Mouse (Mus musculus) left cerebral cortex, adult 9 months (tissue): ENCODE measurements around the gene Klhdc7a.
A peak's percentile ranks its signal among the peaks of the same experiment; 100 is the strongest.

Source experiments
- DNase-seq, 2 experiments: peaks; one replicate each; pipeline ENCODE4 v3.0.0; 2022; ENCODE audit warnings: low spot score in 2 of 2

The Klhdc7a gene

DNA sequence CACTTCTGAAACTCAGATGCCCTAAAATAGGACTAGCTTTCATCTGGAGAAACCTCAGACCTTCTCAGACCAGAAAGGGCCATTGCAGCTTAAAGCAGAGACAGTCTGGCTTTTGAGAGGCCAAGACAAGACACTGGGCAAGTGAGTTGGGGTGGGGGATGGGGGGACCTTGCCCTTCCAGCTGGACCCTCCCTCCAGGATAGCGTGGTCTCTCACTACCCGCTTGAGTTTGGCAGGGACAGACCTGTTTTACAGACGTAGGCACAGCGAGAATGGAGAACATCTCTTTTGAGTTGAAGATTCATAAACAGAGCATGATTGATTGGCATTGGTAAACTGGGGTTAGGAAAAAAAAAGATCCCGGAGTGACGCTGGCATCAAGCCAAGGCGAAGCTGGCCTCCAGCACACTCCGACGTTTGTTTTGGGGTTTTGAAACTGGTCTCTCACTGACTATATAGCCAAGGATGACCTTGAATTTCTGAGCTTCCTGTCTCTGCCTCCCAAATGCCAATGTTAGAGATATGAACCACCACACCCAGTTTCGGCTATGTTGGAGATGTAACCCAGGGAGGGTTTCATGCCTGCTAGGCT is 7.0 kb downstream of the Klhdc7a start:
- no peak for DNase-seq

DNA sequence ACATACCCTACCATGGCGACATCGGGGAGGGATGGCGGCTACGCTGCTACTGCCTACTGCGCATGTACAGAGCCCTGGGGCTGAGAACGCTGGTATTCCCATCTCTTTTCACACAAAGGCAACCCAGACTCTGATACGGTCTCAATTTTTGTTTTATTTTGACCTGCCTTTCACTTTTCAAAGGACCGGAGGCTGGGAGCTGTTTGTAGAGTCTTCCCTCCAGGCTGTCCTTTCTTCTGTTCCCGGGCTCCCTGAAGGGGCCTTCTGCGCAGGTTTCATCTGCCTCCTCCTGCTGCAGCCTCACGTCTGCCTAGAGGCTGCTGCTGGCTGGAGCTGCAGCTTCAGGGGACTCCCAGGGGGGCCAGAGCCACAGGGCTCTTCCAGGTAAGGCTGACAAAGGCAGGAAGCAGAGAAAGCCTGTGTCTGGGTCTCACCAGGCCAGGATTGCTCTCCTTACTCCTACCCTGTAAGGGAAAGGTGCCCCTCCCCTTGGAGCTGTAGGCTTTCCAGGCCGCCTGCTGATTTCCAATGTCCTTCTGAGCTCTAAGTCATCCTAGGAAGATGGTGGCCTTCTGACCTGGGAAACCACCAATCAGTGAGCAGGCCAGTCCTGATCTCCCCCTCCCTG is 7.6 kb downstream of the Klhdc7a start:
- DNase-seq, result no peak

DNA sequence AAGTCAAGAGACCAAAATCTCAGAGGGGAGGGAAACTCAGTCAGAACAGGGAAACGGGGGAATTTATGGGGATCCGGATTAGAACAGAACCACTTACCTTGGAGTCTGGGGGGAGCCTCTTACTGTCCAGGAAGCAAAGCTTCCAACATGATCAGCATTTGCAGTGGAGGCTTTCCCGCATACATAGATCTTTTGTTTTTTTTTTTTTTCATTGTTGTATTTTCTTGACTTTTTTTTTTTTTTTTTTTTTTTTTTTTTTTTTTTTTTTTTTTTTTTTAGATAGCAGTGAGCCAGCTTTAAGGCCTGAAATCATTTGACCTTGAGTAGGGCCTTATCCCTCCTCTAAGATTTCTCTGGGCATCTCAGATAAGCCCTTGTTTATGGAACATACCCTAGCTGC is 8.6 kb downstream of the Klhdc7a start:
- no peak for DNase-seq

DNA sequence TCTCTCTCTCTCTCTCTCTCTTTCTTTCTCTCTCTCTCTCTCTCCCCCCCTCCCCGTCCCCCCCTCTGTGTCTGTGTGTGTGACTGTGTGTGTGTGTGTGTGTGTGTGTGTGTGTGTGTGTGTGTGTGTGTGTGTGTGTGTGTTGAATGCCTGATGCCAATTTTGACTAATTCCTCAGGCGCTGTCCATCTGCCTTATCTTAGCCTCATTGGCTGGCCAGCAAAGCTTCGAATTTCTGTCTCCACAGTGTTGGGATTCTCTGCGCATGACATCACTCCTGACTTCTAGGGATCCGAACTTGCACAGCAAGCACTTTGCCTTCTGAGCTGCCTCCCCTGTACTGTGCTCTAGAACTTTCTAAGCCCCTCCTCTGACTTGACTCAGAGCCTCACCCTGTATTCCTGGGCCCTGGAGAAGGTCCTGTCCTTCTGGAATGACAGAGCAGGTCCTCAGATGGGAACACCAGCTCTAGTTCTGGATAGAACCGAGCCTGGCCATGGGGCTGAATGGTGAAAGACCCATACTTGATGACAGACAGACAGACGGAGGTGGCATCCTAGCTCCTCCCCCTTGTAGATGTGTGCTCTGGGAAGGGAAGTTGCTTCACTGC is 16.8 kb downstream of the Klhdc7a start:
- no peak for DNase-seq

DNA sequence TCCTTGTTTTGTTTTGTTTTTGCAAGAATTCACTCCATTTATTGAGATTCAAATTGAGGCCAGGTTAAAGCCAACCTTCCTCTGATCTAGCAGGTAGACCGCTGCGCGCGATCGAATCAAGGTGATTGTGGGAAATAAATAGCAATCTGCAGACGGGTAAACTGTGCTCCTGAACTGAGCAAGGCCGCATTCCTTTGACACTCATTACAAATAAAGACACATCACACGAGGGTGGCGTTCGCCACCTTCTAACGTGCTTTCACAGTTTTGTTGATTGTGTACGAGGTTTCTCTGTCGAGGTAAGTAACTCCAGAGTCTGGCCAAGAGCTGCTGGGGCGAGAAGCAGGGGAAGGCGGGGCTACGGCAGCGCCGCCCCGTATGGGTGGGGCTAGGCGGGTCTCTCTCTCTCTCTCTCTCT is 17.4 kb downstream of the Klhdc7a start:
- DNase-seq, result no peak

DNA sequence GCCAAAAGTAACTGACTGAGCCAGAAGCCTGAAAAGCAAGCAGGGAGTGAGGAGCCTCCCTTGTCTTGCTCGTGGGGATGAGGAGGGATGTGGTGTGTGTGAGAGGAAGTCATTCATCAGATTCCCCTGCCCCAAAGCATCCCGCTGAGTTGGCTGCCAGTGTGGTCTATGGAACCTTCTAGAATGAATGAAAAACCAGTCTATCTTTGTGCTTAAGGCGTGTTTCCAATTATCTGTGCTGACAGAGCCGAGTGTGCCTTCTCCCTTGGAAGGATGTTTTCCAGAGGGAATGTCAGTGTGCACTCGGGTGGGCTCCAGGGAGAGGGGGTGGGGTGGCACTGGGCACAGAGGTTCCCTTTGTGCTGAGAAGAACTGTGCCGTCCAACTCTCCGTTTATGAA is 19.2 kb downstream of the Klhdc7a start:
- no peak for DNase-seq

DNA sequence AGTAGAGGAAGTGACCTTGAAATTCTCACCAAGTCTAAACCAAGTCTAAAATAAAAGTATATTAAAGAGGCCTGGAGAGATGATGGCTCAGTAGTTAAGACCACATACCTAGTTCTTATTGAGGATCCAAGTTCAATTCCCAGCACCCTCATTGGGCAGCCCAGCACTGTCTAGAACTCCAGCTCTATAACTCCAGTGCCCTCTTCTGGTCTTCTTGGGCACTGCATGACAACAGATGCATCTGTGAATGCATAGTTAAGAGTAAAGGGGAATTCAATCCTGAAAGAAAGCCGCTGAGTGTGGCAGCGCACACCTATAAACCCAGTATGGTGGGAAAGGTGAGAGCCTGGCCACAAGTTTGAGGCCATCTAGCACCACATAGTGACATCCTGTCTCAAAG is 20.5 kb downstream of the Klhdc7a start:
- DNase-seq, result no peak

DNA sequence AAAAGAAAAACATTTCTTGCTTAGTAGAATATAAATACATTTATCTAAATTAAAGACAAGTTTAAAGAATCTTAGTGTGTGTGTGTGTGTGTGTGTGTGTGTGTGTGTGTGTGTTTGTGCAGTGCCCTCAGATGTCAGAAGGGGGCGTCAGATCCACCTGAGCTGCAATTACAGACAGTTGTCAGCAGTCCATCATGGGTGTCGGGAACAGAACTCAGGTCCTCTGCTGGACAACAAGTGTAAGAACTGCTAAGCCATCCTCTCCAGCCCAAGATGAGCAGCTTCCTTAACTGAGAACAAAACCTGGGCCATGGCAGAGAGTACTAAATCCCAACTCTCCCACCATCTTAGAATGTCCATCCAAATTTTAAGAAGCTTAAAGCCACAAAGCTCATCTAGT is 26.0 kb downstream of the Klhdc7a start:
- DNase-seq, result no peak

DNA sequence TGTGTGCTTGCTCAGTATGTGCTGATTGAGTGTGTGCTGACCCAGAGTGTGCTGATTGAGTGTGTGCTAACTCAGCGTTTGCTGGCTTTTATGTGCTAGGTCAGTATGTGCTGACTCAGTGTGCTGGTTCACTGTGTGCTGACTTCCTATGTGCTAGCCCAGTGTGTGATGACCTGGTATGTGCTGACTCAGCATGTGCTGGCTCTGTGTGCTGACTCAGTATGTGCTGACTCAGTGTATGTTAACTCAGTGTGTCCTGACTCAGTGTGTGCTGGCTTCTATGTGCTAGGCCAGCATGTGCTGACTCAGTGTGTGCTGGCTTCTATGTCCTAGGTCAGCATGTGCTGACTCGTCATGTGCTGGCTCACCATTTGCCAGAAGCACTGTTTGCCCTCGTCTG is 32.3 kb downstream of the Klhdc7a start:
- DNase-seq, result no peak

DNA sequence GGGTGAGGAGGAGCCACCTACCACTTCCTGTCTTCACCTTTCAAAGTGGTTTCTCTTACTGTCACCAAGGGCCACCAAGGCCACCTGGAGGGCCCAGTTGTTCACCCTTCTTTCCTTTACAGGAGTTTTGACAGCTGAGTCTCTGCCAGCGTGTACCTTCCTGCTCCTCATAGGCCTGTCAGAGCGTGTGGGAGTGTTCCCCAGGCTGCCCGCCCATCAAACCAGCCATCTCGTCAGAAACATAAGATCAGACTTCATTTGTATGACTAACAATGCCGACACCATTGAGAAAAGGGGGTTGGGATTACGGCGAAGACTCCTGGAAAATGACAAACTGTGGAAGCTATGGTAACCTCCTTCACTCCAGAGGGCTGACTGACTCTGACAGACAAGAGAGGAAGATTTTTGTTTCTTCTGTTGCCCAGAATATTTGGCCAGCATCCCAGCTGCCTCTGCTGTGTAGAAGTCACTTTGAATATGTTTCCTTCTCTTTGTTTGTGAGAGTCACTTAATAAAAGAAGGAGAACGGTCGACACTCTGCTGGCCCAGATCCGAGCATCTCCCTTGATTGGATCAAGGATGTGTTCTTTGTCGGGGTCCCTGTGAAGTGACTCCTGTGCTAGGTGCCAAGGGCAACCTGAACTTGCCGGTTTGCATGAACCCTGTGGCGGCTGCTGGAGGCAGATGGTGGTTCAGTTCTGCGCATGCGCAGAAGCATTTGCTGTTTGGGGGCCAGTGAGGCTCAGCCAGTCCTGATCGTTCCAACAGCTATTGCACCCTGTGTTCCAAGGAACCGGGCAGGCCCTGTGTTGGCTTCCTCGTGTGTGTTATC is 34.6 kb downstream of the Klhdc7a start:
- DNase-seq, result peak in 1 of 2 experiments; percentile 39

DNA sequence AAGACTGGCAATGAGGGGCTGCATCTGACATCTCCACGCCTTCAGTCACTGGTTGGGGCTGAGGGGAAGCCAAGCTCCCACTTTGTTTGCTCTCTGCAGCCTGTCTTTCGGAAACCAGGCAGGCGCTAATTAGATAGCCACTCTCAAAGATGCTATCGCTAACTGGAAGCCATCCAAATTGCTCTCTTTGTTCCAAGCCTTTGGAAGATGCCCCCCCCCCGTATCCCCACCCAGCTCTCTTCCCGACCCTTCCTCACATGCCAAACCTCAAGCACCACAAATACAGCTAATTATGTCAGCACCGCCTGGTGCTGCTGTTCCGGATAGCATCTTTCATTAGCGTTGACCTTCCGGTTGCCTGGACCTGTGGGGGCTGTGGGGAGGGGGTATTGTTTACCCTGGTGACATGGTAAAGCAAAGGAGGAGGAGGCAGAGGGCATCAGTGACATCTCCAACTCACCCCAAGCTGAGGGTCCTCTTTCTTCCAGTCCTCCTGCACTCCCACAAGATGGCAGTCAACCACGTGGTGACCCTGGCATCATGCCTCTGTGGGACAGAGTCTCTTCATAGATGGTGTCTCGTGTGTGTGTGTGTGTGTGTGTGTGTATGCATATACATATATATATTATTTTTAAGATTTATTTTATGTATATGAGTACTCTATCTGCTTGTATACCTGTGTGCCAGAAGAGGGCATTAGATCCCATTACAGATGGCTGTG is 35.9 kb downstream of the Klhdc7a start:
- DNase-seq, result no peak

DNA sequence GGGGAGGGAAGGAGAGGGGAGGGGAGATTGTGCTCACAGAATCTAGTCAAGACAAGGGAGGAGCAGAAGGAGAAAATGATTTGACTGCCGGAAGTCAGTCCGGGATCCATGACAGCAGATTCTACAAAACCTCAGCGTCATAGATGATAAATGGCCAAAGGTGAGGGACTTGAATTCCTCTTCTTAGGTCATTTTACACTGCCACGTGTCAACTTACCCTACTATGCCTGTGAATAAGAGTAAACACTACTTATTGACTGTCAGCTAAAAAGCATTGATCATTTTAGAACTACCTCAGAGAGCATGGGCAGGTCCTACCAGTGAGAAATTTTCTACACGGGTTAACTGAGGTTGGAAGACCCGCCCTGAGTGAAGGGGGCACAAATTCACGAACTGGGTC is 36.9 kb downstream of the Klhdc7a start:
- DNase-seq, result no peak

DNA sequence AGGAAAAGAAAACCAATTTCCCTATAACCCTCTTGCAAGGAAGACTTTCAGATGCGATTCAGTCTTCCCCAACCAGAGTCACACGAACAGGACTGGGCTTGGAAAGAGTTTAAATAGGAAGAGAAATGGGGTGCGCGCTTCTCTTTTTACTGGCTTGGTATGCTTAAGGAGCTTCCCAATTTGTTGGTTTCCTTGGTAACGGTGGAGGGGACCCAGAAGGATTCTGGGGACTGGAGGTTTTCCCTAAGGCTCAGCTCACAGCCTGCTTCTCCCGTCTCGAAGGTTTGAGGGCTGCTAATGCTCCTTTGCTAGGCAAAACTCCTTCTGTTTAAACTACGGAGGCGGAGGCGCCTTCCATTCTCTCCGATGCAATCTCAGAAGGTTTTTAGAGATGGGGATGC is 41.7 kb downstream of the Klhdc7a start:
- DNase-seq, result peak; percentile 54 to 76

DNA sequence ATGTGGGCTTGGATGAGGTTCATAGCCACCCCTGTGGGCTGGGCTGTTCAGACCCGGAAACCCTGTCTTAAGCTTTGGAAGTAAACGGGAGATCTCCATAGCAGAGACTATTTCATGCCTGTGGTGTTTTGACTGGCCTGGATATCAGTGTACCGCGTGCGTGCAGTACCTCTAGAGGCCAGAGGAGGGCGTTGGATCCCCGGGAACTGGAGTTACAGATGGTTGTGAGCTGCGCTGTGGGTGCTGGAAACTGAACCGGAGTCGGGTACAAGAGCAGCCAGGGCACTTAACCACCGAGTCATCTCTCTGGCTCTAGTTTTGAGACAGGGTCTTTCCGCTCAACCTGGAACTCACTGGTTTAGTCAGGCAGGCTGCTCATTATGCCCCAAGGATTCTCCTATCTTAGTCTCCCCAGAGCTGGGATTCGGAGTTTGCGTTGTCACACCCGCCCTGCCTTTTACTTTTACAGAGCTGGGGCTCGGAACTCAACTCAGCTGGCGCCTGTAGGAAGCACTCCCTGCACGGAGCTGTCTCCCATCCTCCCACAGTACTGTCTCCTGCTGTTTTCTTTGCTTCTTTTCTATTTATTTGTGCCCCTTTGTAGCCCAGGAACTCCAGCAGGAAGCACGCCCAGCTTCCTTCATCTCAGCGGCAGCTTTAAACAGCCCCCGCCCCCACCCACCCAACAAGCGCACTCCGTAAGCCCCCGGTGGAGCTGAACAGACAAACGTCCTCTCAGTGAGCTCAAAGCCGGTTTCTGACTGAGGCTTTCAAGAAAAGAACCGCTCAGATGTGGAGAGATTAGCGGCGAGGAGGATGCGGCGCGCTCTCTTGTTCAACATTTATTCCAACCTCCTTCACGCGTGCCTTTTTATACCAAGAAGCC is 42.3 kb downstream of the Klhdc7a start:
- DNase-seq, result peak; percentile 32 to 41

DNA sequence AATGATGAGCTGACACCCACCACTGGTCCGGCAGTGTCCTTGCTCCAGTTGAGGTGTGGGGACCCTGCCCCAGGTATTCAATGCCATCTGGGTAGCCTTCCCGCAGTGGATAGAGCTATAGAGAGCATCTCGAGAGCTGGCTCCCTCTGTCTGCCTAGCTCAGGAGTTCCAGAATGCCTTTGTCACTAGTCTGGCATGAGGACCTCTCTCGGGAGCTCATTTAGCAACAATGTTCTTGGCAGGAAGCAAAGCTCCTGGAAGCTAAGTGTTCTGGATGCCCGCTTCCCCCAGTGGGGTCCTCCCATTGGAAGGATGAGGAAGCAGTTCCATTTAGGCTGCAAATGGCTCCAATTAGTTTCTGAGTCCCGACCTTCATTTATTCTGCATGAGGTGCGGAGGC is 51.1 kb downstream of the Klhdc7a start:
- no peak for DNase-seq
